Mouse (Mus musculus) limb, embryonic 13.5 days (tissue): ENCODE measurements at regions not wholly inside any gene's neighbourhood (a gene's known extent, or its start where the extent isn't known, plus 50 kb on each side); places are given as distances from the start of the nearest gene placed in this dataset.

ENCODE experiments used
- ATAC-seq: fragments of 200-750 bp; cut with Nextera tagmentation; 2 replicates; pipeline ENCODE4 v1.8.0; 2017; ENCODE audit warnings: low read depth, moderate number of reproducible peaks, moderate TSS enrichment; ENCODE audit not compliant: low FRiP score
- H3K27ac ChIP-seq: fragments of 300-500 bp; sonication (generic); 2 replicates; pipeline ENCODE4 v1.5.1; 2015; ENCODE audit warnings: inconsistent platforms, mild to moderate bottlenecking, moderate library complexity
- H3K27me3 ChIP-seq: fragments of 300-500 bp; sonication (generic); 2 replicates; pipeline ENCODE4 v1.6.1; 2015; ENCODE audit warnings: mild to moderate bottlenecking, inconsistent platforms
- H3K36me3 ChIP-seq: fragments of 300-500 bp; sonication (generic); 2 replicates; pipeline ENCODE4 v1.6.1; 2015; ENCODE audit warnings: inconsistent platforms, mild to moderate bottlenecking, moderate library complexity
- H3K4me1 ChIP-seq: fragments of 300-500 bp; sonication (generic); 2 replicates; pipeline ENCODE4 v1.6.1; 2015; ENCODE audit warnings: inconsistent platforms
- H3K4me2 ChIP-seq: fragments of 300-500 bp; sonication (generic); replicated peaks from 2 replicates; pipeline ENCODE4 v1.6.1; 2015; ENCODE audit warnings: inconsistent platforms, mild to moderate bottlenecking, moderate library complexity
- H3K4me3 ChIP-seq: fragments of 300-500 bp; sonication (generic); 2 replicates; pipeline ENCODE4 v1.5.1; 2015; ENCODE audit warnings: moderate library complexity, mild to moderate bottlenecking, inconsistent platforms
- H3K9ac ChIP-seq: fragments of 300-500 bp; sonication (generic); 2 replicates; pipeline ENCODE4 v1.6.1; 2015; ENCODE audit warnings: mild to moderate bottlenecking, inconsistent platforms
- H3K9me3 ChIP-seq: fragments of 300-500 bp; sonication (generic); 2 replicates; pipeline ENCODE4 v1.6.1; 2016; ENCODE audit warnings: inconsistent platforms
- WGBS: fragments of 180-500 bp; shearing (Covaris S2); methylation state at CpG from one replicate; pipeline ENCODE4 v1.1.7; 2015; 5-methylcytosine and 5-hydroxymethylcytosine counted together

DNA sequence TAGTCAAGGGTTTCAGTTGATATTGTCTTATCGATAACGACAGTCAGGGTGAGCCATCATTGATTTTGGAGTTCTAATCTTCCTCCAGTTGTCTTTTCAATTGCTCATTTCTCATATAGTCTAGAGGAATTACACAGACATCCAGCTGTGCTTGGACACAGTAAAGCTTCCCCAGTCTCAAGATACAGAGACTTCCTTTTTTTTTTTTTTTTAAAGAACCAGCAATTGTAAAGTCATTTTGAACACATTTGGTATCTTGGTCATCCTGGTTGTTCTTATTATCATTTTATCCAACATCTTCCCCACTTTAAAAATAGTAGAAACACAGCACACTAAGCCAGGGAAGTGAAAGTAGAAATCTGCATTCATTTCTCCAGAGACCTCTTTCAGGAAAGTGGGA, 51.4 kb upstream of the Rgmb start:
- H3K9ac ChIP-seq = no peak overlapping the region
- 89% methylated on average over 2 of the region's 2 CpGs for WGBS
- ATAC-seq = no peak
- H3K27ac ChIP-seq = no peak overlapping the region
- no peak overlapping the region for H3K4me2 ChIP-seq
- no peaks in the 10 kb centered on the region for H3K36me3 ChIP-seq
- H3K9me3 ChIP-seq = no peaks in the 10 kb centered on the region
- H3K27me3 ChIP-seq = no peaks in the 10 kb centered on the region
- H3K4me1 ChIP-seq = peaks cover 3% of the 10 kb centered on the region; the same call in 1 of the 2 replicates
- H3K4me3 ChIP-seq = no peak overlapping the region
